Mouse (Mus musculus) midbrain, embryonic 15.5 days (tissue): ENCODE measurements around the gene Cenpc1. TPM values are rescaled to one million over a fixed set of nuclear protein-coding genes. Genes with fewer than 3 reads are reported as not detected.

Source experiments
- ATAC-seq: fragments of 200-750 bp; cut with Nextera tagmentation; replicated peaks from 2 replicates; pipeline ENCODE4 v1.8.0; 2017; ENCODE audit warnings: moderate TSS enrichment
- H3K27ac ChIP-seq: fragments of 300-500 bp; sonication (generic); 2 replicates; pipeline ENCODE4 v1.5.1; 2015; ENCODE audit warnings: mild to moderate bottlenecking, inconsistent platforms
- H3K27me3 ChIP-seq: fragments of 300-500 bp; sonication (generic); replicated peaks from 2 replicates; pipeline ENCODE4 v1.6.1; 2015; ENCODE audit warnings: inconsistent platforms
- H3K36me3 ChIP-seq: fragments of 300-500 bp; sonication (generic); replicated peaks from 2 replicates; pipeline ENCODE4 v1.6.1; 2015; ENCODE audit warnings: inconsistent platforms
- H3K4me1 ChIP-seq: fragments of 300-500 bp; sonication (generic); 2 replicates; pipeline ENCODE4 v1.6.1; 2015; ENCODE audit warnings: inconsistent platforms
- H3K4me2 ChIP-seq: fragments of 300-500 bp; sonication (generic); 2 replicates; pipeline ENCODE4 v1.6.1; 2015; ENCODE audit warnings: inconsistent platforms, mild to moderate bottlenecking, moderate library complexity
- H3K4me3 ChIP-seq: fragments of 300-500 bp; sonication (generic); 2 replicates; pipeline ENCODE4 v1.5.1; 2015; ENCODE audit warnings: mild to moderate bottlenecking, inconsistent platforms
- H3K9ac ChIP-seq: fragments of 300-500 bp; sonication (generic); 2 replicates; pipeline ENCODE4 v1.6.1; 2015; ENCODE audit warnings: mild to moderate bottlenecking, inconsistent platforms
- H3K9me3 ChIP-seq: fragments of 300-500 bp; sonication (generic); 2 replicates; pipeline ENCODE4 v1.6.1; 2016; ENCODE audit warnings: inconsistent platforms
- WGBS: fragments of 180-500 bp; shearing (Covaris S2); methylation state at CpG from one replicate; pipeline ENCODE4 v1.1.7; 2015; ENCODE audit warnings: mixed read lengths; 5-methylcytosine and 5-hydroxymethylcytosine counted together
- polyA plus RNA-seq: library from polyadenylated mRNA; unstranded; fragments of >200 nt; fragmentation: Nextera tagmentation; extraction: Ambion mirVana; gene quantifications from 2 replicates; pipeline ENCODE4 v1.2.1, GENCODE M21; 2015

Cenpc1 gene
- polyA plus RNA-seq: 31.3 and 32.6 TPM in 2 replicates

GRCm38 (mm10) chr5:86065101-86065875, at the start of gene Cenpc1:
Cenpc1 (minus strand) TSS chr5:86065583.
- Histone ChIP-seq H3K4me3 (peak within 1 kb of the TSS; percentile 59), H3K36me3 (no peaks in the 10 kb centered on the region), H3K4me1 (peaks cover 19% of the 10 kb centered on the region), H3K9me3 (no peaks in the 10 kb centered on the region), H3K9ac (peak within 1 kb of the TSS; percentile 71), H3K4me2 (peak within 1 kb of the TSS; percentile 71), H3K27me3 (no peaks in the 10 kb centered on the region), H3K27ac (peak within 1 kb of the TSS; percentile 83)
- ATAC-seq: peak; percentile 95
- under 1% methylated on average over 60 of the region's 60 CpGs for WGBS

GRCm38 (mm10) chr5:86113997-86114396, 48.6 kb upstream of the Cenpc1 start:
- 83% methylated on average over 1 of the region's 1 CpGs for WGBS
- H3K4me1 ChIP-seq: no peaks in the 10 kb centered on the region
- peaks cover 9% of the 10 kb centered on the region; the same call in 1 of the 2 replicates for H3K36me3 ChIP-seq
- no peaks in the 10 kb centered on the region for H3K27me3 ChIP-seq
- no peak overlapping the region for H3K9ac ChIP-seq
- H3K27ac ChIP-seq: no peak overlapping the region
- H3K9me3 ChIP-seq: no peaks in the 10 kb centered on the region
- no peak overlapping the region for H3K4me3 ChIP-seq
- H3K4me2 ChIP-seq: no peak overlapping the region
- no peak for ATAC-seq

- no peaks in the 10 kb centered on the region for H3K9me3 ChIP-seq
- no peak for ATAC-seq
- H3K36me3 ChIP-seq: peaks cover 5% of the 10 kb centered on the region
- H3K4me2 ChIP-seq: no peak overlapping the region
- no peaks in the 10 kb centered on the region for H3K27me3 ChIP-seq
- H3K4me1 ChIP-seq: no peaks in the 10 kb centered on the region
- WGBS: 98% methylated on average over 2 of the region's 2 CpGs
- no peak overlapping the region for H3K9ac ChIP-seq
- no peak overlapping the region for H3K27ac ChIP-seq
- no peak overlapping the region for H3K4me3 ChIP-seq
Measured at GRCm38 (mm10) chr5:86113037-86113436, 47.7 kb upstream of the Cenpc1 start.

- no peak overlapping the region for H3K4me2 ChIP-seq
- no peak for ATAC-seq
- H3K27ac ChIP-seq: no peak overlapping the region
- no peaks in the 10 kb centered on the region for H3K9me3 ChIP-seq
- H3K27me3 ChIP-seq: no peaks in the 10 kb centered on the region
- peaks cover 9% of the 10 kb centered on the region; the same call in 1 of the 2 replicates for H3K36me3 ChIP-seq
- no peaks in the 10 kb centered on the region for H3K4me1 ChIP-seq
- H3K4me3 ChIP-seq: no peak overlapping the region
- WGBS: 97% methylated on average over 1 of the region's 1 CpGs
- H3K9ac ChIP-seq: no peak overlapping the region
Measured at GRCm38 (mm10) chr5:86111074-86111473, 45.7 kb upstream of the Cenpc1 start.

GRCm38 (mm10) chr5:86106610-86107009, 41.2 kb upstream of the Cenpc1 start:
- ATAC-seq: no peak
- no peak overlapping the region for H3K4me3 ChIP-seq
- H3K4me2 ChIP-seq: no peak overlapping the region
- no peaks in the 10 kb centered on the region for H3K4me1 ChIP-seq
- H3K27me3 ChIP-seq: no peaks in the 10 kb centered on the region
- H3K36me3 ChIP-seq: peaks cover 6% of the 10 kb centered on the region; the same call in 1 of the 2 replicates
- H3K9ac ChIP-seq: no peak overlapping the region
- H3K9me3 ChIP-seq: no peaks in the 10 kb centered on the region
- H3K27ac ChIP-seq: no peak overlapping the region
- 83% methylated on average over 2 of the region's 2 CpGs for WGBS

GRCm38 (mm10) chr5:86102176-86102575, 36.8 kb upstream of the Cenpc1 start:
- no peaks in the 10 kb centered on the region for H3K36me3 ChIP-seq
- no peaks in the 10 kb centered on the region for H3K4me1 ChIP-seq
- 98% methylated on average over 2 of the region's 2 CpGs for WGBS
- H3K27ac ChIP-seq: no peak overlapping the region
- no peak overlapping the region for H3K4me2 ChIP-seq
- no peaks in the 10 kb centered on the region for H3K27me3 ChIP-seq
- H3K9me3 ChIP-seq: no peaks in the 10 kb centered on the region
- no peak overlapping the region for H3K4me3 ChIP-seq
- ATAC-seq: no peak; the same call in 1 of the 2 replicates
- no peak overlapping the region for H3K9ac ChIP-seq

- Histone ChIP-seq H3K27ac (no peak overlapping the region), H3K4me3 (no peak overlapping the region), H3K9ac (no peak overlapping the region), H3K4me1 (no peaks in the 10 kb centered on the region), H3K27me3 (no peaks in the 10 kb centered on the region), H3K9me3 (no peaks in the 10 kb centered on the region), H3K36me3 (no peaks in the 10 kb centered on the region), H3K4me2 (no peak overlapping the region)
- 87% methylated on average over 3 of the region's 3 CpGs for WGBS
- no peak for ATAC-seq
Measured at GRCm38 (mm10) chr5:86100621-86101020, 35.2 kb upstream of the Cenpc1 start.

GRCm38 (mm10) chr5:86098988-86099387, 33.6 kb upstream of the Cenpc1 start:
- Histone ChIP-seq H3K9me3 (no peaks in the 10 kb centered on the region), H3K4me2 (no peak overlapping the region), H3K4me3 (no peak overlapping the region), H3K4me1 (no peaks in the 10 kb centered on the region), H3K27me3 (no peaks in the 10 kb centered on the region), H3K9ac (no peak overlapping the region), H3K36me3 (no peaks in the 10 kb centered on the region), H3K27ac (no peak overlapping the region)
- WGBS: 87% methylated on average over 3 of the region's 3 CpGs
- no peak for ATAC-seq

GRCm38 (mm10) chr5:86094754-86095153, 29.4 kb upstream of the Cenpc1 start:
- H3K4me1 ChIP-seq: no peaks in the 10 kb centered on the region
- no peak for ATAC-seq

GRCm38 (mm10) chr5:86086751-86087150, 21.4 kb upstream of the Cenpc1 start:
- Histone ChIP-seq H3K9me3 (no peaks in the 10 kb centered on the region), H3K9ac (no peak overlapping the region), H3K4me3 (no peak overlapping the region), H3K27ac (no peak overlapping the region), H3K27me3 (no peaks in the 10 kb centered on the region), H3K4me1 (no peaks in the 10 kb centered on the region), H3K36me3 (no peaks in the 10 kb centered on the region), H3K4me2 (no peak overlapping the region)
- no peak for ATAC-seq
- WGBS: 82% methylated on average over 6 of the region's 6 CpGs

More at GRCm38 (mm10) chr5:86094754-86095153, 29.4 kb upstream of the Cenpc1 start:
- no peak overlapping the region for H3K27ac ChIP-seq
- H3K27me3 ChIP-seq: no peaks in the 10 kb centered on the region
- H3K4me2 ChIP-seq: no peak overlapping the region
- H3K4me3 ChIP-seq: no peak overlapping the region
- no peak overlapping the region for H3K9ac ChIP-seq
- no peaks in the 10 kb centered on the region for H3K36me3 ChIP-seq
- WGBS: 86% methylated on average over 9 of the region's 9 CpGs
- H3K9me3 ChIP-seq: no peaks in the 10 kb centered on the region

GRCm38 (mm10) chr5:86084979-86085378, 19.6 kb upstream of the Cenpc1 start:
- Histone ChIP-seq H3K4me3 (no peak overlapping the region), H3K9me3 (no peaks in the 10 kb centered on the region), H3K9ac (no peak overlapping the region), H3K27ac (no peak overlapping the region), H3K27me3 (no peaks in the 10 kb centered on the region), H3K36me3 (no peaks in the 10 kb centered on the region), H3K4me2 (no peak overlapping the region), H3K4me1 (no peaks in the 10 kb centered on the region)
- ATAC-seq: no peak
- 83% methylated on average over 7 of the region's 7 CpGs for WGBS

- no peak for ATAC-seq
- whole genome bisulfite sequencing: 90% methylated on average over 6 of the region's 6 CpGs
- H3K4me3 ChIP-seq: no peak overlapping the region
- no peaks in the 10 kb centered on the region for H3K4me1 ChIP-seq
- H3K9ac ChIP-seq: no peak overlapping the region
- H3K27me3 ChIP-seq: no peaks in the 10 kb centered on the region
- no peaks in the 10 kb centered on the region for H3K36me3 ChIP-seq
- H3K27ac ChIP-seq: no peak overlapping the region
- no peak overlapping the region for H3K4me2 ChIP-seq
- no peaks in the 10 kb centered on the region for H3K9me3 ChIP-seq
Measured at GRCm38 (mm10) chr5:86083987-86084386, 18.6 kb upstream of the Cenpc1 start.
